Mouse (Mus musculus) Muller cell, postnatal 12 days (primary cell): ENCODE measurements around the gene Mboat7.
"Not testable (repeated sequence)": the region's sequence is repeated elsewhere in the genome, so short reads cannot be mapped to it uniquely, and the experiment has no call there.

Source experiments
- DNase-seq: peaks from one replicate; pipeline ENCODE4 v3.0.0-alpha.2; 2015; ENCODE audit errors: inconsistent ontology term

Mboat7 gene

DNA sequence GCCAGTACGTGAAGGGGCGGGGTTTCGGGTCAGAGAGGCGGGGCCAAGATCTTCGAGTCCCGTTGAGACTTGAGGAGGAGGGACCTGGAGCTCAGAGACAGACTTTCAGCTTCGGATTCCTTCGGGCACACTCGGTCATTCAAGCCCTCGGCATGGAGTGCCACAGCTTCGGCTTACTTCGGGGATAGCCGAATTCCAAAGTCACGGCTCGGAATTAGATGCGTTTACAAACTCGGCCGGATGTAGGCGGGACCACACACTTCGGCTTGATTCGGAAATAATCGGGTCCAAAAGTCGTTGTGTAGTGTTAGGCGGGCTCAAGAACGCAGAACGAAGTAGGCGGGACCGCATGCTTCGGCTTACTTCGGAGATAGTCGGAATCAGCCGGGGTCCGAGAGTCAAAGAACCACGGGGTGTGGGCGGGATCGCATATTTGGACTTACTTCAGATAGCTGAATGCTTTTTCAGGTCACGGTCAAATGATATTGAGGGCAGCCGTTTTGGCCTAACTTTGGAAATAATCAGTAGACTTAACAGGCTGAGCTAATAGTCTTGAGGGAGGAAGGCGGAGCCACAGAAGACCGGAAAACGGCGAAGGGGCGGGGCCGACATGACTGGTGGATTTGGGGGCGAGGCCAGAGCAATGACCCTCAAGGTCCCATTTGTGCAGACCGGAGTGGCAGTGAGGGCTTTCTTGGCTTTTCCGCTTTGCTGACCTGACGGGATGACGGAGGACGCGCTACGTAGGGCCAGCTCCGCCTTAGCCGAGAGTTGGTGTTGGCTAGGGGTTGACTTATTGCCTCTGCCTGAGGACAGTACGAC is at the start of gene Mboat7:
Mboat7 (minus strand) TSS at position 537 of the 822 bp plus-strand sequence.
- peak; percentile 96 for DNase-seq

- not testable (repeated sequence) for DNase-seq
Measured at GRCm38 (mm10) chr7:3732675-3733074, 39.4 kb upstream of the Mboat7 start.

GRCm38 (mm10) chr7:3725459-3725858 is 32.1 kb upstream of the Mboat7 start:
- DNase-seq: not testable (repeated sequence)

DNA sequence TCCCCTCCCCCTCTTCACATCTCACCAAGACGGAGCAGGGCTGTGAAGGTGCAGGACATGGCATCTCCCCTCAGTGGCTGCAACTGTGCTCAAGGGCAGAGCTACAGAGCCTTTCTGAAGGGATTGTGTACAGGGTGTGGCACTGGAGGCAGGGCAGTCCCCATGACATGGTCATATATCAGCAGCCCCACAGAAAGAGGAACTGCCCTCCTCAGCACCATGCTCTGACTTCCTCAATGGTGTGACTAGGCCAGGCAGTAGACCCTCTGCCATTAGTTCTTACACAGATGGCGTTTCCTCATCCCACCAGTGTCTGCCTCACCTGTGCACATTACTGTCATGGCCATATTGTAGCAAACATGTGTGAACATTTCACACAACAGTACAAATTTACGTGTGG is 26.9 kb upstream of the Mboat7 start, which contains the start of gene Pirb:
Pirb (minus strand) TSS at position 124 of the 400 bp plus-strand sequence.
- not testable (repeated sequence) for DNase-seq

DNA sequence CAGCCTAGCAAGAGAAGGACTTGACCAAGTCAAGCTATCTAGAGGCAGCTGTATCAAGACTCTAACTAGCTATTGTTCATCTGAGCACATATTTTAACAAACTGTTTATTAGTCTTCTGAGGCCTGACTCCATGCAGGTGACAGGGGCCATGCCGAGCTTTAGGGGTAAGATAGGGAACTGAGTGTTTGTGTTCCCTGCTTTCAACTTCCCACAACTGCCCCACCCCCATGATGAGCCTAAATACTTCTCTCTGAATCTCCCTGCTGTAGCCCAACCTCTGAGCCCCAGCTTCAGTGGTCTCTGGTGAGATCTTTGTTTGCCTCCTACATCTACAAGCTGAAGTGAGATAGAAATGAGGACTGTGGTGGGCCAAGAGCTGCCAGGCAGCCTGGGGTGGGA is 21.9 kb upstream of the Mboat7 start:
- DNase-seq: no peak

GRCm38 (mm10) chr7:3712264-3712942 is 19.1 kb upstream of the Mboat7 start:
- peak; percentile 29 for DNase-seq

GRCm38 (mm10) chr7:3709000-3709399 is 15.7 kb upstream of the Mboat7 start:
- DNase-seq: no peak

- DNase-seq: not testable (repeated sequence)
Measured at GRCm38 (mm10) chr7:3708447-3708980, 15.2 kb upstream of the Mboat7 start.

GRCm38 (mm10) chr7:3707568-3708413 is 14.5 kb upstream of the Mboat7 start:
- DNase-seq: no peak

- DNase-seq: no peak
Measured at GRCm38 (mm10) chr7:3707027-3707426, 13.7 kb upstream of the Mboat7 start.

DNA sequence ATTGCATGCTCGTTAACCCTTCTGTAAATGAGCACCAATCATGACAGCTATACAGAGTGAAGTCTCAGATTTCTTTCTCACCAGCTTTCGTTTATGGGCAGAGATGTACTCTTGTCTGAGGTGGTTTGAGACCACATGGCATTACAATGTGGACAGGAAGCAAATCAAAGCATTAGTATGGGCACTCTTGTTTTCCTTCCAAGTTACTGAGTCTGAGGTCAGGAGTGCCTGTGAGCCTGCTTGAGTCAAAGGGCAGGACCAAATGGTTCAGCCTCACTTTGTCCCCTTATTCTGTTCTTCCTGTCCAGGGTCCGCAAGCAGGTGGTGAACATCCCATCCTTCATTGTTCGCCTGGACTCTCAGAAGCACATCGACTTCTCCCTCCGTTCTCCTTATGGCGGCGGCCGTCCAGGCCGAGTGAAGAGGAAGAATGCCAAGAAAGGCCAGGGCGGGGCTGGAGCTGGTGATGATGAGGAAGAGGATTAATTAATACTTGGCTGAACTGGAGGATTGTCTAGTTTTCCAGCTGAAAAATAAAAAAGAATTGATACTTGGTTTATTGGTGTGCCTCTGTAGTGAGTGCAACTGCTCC is 13.1 kb upstream of the Mboat7 start:
- no peak for DNase-seq

DNA sequence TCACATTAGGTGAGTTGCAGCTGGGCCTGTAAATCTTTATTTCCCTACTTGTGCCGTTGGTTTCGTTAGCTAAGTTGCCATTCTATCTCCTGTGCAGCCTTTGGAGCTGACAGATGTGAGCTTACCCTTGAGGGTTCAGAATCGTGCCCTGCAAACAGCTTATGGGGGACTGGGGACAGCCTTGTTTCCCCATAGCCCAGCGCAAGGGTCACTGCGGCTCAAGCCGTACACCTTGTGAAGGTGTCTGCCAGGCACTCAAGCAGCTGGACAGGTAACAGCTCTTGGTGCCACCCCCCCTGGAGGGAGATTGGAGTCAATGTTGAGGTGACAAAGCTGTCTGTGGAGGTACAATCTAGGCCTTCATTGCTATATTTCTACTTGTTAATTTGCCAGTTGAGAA is 12.6 kb upstream of the Mboat7 start:
- no peak for DNase-seq

DNA sequence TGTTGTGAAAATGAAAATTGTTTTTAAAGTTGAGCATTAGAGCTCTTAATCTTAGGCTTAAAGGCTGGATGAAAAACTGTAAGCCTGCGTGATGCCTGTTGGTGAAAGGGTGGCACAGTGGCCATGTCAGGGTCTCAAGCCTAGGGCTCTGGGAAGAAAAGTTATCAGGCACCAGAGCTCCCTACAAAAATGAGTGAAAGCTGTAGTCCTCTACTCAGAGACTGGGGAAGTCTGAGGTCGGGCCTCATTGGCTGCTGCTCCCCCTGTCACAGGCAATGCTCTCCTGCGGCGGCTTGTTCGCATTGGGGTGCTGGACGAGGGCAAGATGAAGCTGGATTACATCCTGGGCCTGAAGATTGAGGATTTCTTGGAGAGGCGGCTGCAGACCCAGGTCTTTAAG is 12.1 kb upstream of the Mboat7 start:
- not testable (repeated sequence) for DNase-seq

GRCm38 (mm10) chr7:3704475-3704874 is 11.2 kb upstream of the Mboat7 start:
- DNase-seq: no peak

DNA sequence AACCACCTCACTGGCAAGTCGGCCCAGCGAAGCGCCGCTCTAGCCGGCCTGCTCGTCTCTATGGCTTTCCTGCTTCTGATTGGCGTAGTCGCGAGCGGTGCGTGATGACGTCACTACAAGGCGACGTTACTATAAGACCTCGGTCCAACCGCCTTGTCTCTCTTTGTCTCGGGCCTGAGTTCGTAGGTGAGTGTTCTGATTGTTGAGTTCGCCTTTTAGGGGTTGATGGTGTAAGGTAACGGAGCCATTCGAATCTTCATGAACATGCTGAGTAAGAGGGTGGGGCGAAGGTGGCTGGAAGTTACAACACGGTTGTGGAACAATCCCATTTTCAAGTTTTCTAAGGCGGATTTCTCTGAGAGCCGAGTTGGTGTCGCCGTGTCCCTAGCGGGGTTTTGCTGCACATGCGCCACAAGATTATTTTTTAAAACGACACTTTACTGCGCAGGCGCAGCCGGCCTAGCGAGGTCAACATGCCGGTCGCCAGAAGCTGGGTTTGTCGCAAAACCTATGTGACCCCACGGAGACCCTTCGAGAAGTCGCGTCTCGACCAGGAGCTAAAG is 10.6 kb upstream of the Mboat7 start, which contains the start of gene Rps9:
Rps9 (plus strand) TSS at position 115 of the 563 bp plus-strand sequence.
- peak; percentile 93 for DNase-seq

- no peak for DNase-seq
Measured at GRCm38 (mm10) chr7:3703148-3703878, 10.0 kb upstream of the Mboat7 start.

GRCm38 (mm10) chr7:3698471-3698870 is 5.1 kb upstream of the Mboat7 start:
- no peak for DNase-seq

DNA sequence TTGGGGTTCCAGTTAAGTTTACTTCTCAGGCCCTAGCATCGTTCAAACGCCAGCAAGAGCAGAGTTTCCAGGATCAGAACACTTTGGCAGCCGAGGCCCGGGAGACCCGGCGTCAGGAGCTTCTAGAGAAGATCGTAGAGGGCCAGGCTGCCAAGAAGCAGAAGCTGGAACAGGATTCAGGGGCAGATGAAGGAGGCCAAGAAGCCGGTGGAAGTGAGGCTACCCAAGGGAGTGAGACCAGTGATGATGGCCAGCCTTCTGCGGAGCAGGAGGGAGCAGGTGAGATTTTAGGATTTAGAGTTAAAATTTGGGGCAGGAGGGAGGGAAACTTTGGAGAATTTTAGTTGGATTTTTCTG is 1.6 kb upstream of the Mboat7 start:
- not testable (repeated sequence) for DNase-seq

GRCm38 (mm10) chr7:3694076-3694948 is 989 bp upstream of the Mboat7 start:
- DNase-seq: peak; percentile 93

DNA sequence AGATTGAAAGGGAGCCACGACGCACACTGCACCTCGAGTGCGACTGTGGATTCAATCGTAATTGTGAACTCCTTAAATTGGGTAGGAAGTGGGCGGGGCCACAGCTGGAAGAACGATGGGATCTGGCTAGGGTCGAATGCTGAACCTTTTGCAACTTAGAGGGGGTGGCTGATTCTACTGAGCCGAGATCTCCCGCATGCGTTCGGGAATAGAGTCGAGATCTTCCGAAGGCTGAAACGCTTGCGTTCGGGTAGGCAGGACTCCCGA is 419 bp upstream of the Mboat7 start:
- no peak for DNase-seq
